Mouse (Mus musculus) thymus, postnatal 0 days (tissue): ENCODE data around the gene Fabp7. TPM values are rescaled to one million over a fixed set of nuclear protein-coding genes. Genes with fewer than 3 reads are reported as not detected.

Experiments used
- DNase-seq: peaks from one replicate; pipeline ENCODE4 v3.0.0-alpha.2; 2015; ENCODE audit warnings: low spot score
- polyA plus RNA-seq: library from polyadenylated mRNA; unstranded; fragments of >200 nt; fragmentation: Nextera tagmentation; extraction: Ambion mirVana; gene quantifications from 2 replicates; pipeline ENCODE4 v1.2.1, GENCODE M21; 2015

The Fabp7 gene
- polyA plus RNA-seq, 1 experiment from 2014 or later = 0.99 TPM

DNA sequence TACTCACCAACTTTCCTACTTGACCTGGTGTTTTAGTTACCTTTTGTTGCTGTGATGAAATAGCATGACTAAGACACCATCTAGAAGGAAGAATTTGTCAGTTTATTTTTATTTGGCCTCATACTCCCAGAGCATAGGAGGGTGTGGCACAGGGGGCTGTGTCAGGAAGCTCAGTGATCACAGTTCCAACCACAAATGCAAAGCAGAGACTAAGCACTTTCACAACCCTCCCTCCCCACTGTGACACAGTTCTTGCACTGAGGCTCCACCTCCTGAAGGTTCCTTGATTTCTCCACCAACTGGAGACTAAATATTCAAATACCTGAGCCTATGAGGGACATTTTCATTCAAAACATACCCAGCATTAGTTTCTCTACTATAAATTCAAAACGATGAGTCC is 14.8 kb downstream of the Fabp7 start:
- peak; percentile 21 for DNase-seq

DNA sequence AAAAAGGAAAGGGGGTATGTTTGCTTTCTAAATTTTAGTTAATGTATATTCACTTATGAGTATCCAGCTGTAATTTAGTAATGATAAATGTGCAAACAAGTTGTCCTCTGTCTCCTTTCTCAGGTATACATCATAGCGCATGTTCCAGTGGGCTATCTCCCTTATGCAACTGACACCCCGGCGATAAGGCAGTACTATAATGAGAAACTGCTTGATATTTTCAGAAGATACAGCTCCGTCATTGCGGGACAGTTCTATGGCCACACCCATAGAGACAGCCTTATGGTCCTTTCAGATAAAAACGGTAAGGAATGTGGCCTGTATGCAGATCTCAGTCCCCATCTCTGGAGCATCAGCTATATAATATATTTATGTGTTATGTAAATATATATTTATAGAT is 23.1 kb downstream of the Fabp7 start:
- no peak for DNase-seq

DNA sequence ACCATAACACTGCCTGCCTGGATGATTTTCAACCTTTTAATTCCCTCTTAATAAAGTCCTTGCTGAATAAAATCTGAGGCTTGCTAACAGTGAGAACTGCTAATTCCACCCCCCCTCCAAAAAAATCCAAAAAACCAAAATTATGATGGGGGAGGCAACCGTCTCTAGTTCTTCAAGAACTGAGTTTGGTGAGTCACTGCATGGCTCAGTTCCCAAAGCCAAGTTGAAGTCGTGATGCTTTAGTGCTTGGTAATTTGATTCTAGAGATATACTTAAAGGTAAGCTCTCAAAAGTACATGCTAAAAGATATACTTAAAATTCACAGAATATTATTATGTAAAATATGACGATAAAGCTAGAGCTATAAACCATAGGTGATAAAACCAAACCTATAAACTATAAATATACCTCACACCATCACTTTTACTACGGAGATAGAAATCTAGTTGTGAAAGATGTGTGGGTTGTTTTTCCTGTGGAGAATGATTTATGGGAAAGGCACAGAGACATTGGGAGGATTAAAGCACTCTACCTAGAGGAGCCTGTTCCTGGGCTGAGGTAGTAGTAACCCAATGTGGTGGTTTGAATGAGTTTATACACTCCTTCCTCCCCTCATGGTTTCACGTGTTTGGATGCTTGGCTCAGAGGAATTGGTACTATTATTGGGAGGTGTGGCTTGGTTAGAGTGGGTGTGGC is 27.6 kb downstream of the Fabp7 start:
- no peak for DNase-seq

DNA sequence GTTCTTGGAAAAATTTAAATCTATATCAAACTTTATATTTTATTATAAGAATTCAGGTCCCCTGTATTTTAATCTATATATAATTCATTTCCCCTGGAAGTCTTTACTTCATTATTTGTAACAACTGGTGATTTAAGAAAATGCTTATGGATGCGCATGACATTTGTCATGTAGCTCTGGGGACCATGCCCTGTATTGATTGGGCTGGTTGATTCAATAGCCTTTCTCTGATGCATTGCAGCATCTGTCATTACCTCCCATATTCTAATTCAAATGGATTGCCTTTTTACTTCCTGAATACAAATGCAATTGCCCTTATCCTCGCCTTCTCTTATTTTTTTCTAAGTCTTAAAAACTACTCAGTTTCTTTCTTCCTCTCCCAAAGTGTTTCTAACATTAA is 29.6 kb downstream of the Fabp7 start:
- DNase-seq = no peak

DNA sequence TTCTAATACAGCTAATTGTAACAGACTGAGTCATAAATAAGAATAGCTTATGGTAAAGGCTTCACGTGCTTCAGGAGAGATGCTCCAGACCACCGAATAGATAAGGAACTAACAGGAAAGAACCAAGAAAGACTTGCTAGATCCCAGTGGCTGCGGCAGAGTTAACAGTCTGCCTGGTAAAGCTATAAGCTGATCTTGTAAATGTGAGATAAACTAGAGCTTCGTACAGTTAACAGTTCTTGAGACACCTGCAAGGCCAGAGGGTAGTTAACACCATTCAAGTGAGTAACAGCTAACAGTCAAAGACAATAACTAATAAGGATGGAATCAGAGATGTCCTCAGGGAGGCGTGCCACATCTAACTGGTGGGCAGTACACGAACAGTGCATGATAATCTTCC is 31.2 kb downstream of the Fabp7 start:
- DNase-seq = no peak

DNA sequence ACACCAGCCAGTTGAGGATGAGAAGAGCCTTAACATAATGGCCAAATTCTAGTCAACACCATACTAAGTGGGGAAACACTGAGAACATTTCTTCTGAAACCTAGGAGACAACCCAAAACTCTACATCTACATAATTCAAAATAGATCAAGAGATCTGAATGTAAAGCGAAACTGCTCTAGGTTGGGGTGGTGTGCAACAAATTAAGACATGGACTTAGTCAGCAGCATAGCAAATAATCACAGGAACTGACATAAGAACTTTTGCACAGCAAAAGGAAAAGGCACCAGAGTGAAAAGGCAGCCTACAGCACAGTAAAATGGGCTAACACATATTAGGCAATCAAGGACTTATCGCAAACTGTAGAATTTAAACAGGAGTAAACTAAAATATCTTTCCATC is 34.5 kb downstream of the Fabp7 start:
- no peak for DNase-seq

DNA sequence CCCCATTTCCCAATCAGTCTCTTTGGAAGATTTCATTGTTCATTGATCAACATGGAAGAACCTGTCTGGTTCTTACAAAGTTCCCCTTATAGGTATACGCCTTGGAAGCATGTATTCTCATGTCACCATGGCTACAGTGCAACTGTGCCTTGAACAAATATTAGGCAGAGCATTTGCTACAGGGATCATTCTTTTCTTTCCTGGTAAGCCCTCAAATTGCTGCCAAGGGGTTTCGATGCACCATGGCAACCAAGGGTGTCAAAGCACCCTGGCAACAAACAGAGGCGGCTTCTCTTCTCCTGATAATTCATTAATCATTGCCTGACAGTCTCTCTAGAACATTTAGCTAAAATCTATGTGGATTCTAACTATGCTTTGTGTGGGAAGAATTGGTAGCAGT is 37.8 kb downstream of the Fabp7 start:
- no peak for DNase-seq

DNA sequence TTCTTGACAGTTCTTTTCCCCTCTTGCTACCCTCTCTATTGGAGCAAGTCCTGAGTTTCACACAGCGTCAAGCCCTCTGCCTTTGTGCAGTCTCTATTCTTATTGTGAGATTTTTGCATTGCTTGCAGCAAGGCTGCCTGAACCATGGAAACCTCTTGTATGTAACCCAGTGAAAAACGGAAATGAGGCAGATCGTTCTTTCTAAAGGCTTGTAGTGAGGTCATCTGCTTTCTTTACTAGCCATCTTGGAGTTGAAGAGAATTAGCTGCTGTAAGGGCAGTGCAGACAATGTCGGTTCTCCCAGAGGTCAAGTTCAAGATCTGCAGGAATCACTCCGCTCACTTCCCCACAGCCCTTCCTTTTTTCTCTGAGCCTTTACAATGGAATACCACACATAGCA is 44.0 kb downstream of the Fabp7 start:
- no peak for DNase-seq

DNA sequence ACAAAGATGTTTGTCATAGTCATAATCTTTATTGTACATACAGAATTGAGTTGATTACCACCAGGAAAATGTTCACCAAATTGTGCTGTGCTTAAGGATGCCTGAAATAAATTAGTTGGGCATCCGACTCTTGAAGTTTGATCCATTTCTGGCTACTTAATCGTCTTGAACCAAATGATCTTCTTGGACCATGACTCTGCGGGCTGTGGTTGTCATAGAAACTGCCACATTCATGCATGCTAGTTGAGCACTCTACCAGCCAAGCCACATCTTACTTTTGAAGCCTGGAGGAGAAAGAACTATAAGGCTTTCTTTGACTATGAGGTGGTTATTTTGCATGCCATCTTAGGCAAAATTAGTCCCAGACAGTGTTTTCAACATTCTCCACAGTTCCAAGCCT is 44.9 kb downstream of the Fabp7 start:
- DNase-seq = no peak

DNA sequence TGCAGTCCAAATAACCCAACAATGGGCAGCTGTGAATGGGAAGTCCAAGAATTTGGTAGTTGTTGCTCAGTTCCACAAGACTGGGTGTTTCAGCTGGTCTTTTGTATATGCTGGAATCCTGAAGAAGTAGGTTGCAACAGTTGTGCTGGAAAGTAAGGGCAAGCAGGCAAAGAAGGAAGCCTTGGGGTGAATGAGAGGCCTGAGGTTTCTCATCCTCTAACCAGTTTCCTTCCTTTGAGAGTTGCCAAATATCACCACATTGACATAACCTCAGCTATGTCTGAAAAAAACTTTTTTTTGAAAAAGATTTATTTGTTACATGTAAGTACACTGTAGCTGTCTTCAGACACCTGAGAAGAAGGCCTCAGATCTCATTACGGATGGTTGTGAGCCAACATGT is 50.4 kb downstream of the Fabp7 start:
- DNase-seq = no peak

DNA sequence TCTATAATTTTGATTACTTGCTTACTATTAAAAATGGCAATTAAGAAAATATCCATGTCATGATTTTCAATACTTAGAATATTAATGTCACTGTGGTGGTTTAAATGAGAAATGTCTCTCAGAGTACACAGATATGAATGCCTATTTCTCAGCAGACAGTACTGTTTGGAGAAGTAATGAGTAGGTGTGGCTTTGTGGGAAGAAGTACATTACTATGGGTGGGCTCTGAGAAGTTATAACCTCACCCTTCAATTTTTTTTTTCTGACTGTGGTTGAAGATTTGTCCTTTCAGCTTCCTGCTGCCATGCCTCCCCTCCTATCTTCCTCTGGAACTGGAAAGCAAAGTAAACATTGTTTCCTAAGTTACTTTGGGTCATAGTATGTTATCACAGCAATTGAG is 51.3 kb downstream of the Fabp7 start:
- no peak for DNase-seq

Other genes starting within 250 kb of the Fabp7 start
- gene Pkib, start 152.9 kb upstream of the Fabp7 start, polyA plus RNA-seq = 3.4 and 4.0 TPM in 2 replicates
- gene Smpdl3a, start 9.5 kb downstream of the Fabp7 start, polyA plus RNA-seq = 27.2 and 29.3 TPM in 2 replicates